In genomic region chr11:31617797-31618196, GRCm38 (mm10) we compare ENCODE assay signal across 20 mouse cellular contexts. TPM values are rescaled to one million over a fixed set of nuclear protein-coding genes. Genes with fewer than 3 reads are reported as not detected.
DNase-seq lines count a peak whose midpoint lies in the region; ATAC-seq and TF ChIP-seq lines count a peak whose summit lies in the region.
"Had no signal": no experiment of that assay in that cellular context is flagged by ENCODE, and none has a peak within 500 bp of the region (broad histone marks: within the 10 kb centered on the region; RNA-seq: fewer than 3 reads in every experiment).

No protein-coding gene starts in this region.

- TF ChIP-seq EP300 in heart, postnatal 0 days (IDR thresholded peaks at IDR 0.05; ENCODE audit: low read depth) = no peak

- DNase-seq in heart, postnatal 0 days (ENCODE audit: low spot score) = no peak
- DNase-seq in heart, embryonic 10.5 days (ENCODE audit: low spot score) = no peak
- peak; percentile 73 for DNase-seq in 416B (ENCODE audit: low read depth)
- no peak for DNase-seq in hindbrain, postnatal 0 days (ENCODE audit: low spot score)
- no peak for DNase-seq in kidney, postnatal 14 days
- DNase-seq: B cell, adult 2 months; cerebellum, adult 11-12 months; cerebellum, adult 8-10 months; cerebellum, postnatal 36 days had no signal

- no peak overlapping the region for H3K4me3 ChIP-seq in heart, postnatal 0 days (ENCODE audit: low read depth, low read length)
- no peak overlapping the region for H3K4me3 ChIP-seq in heart, embryonic 10.5 days
- H3K4me3 ChIP-seq in hindbrain, postnatal 0 days (ENCODE audit: low read length) = no peak overlapping the region
- H3K4me3 ChIP-seq: forebrain, embryonic 10.5 days; forebrain, embryonic 13.5 days; heart, adult 2 months had no signal

- ATAC-seq in heart, postnatal 0 days (ENCODE audit: insufficient read depth, low read depth) = no peak
- peak; percentile 78 for ATAC-seq in common myeloid progenitor, adult 5-6 weeks (replicated peaks; ENCODE audit: low read depth, poor library complexity, severe bottlenecking)
- ATAC-seq in megakaryocyte-erythroid progenitor cell, adult 5-6 weeks (replicated peaks; ENCODE audit: low FRiP score, low TSS enrichment, poor library complexity, severe bottlenecking) = peak; percentile 74
- no peak for ATAC-seq in hindbrain, postnatal 0 days
- ATAC-seq: activated CD4-positive, CD25-positive, alpha-beta regulatory T cell, adult 4 months; forebrain, embryonic 13.5 days; forebrain, embryonic 16.5 days had no signal

- 43% methylated on average over 3 of the region's 3 CpGs for WGBS in heart, postnatal 0 days
- WGBS in heart, embryonic 10.5 days = 60% methylated on average over 3 of the region's 3 CpGs
- 80% methylated on average over 3 of the region's 3 CpGs for WGBS in hindbrain, postnatal 0 days

- H3K9me3 ChIP-seq in heart, postnatal 0 days (replicated peaks; ENCODE audit: control insufficient read depth, low read length) = no peaks in the 10 kb centered on the region
- H3K9me3 ChIP-seq in heart, embryonic 10.5 days = no peaks in the 10 kb centered on the region
- no peaks in the 10 kb centered on the region for H3K9me3 ChIP-seq in hindbrain, postnatal 0 days (ENCODE audit: low read length)
- H3K9me3 ChIP-seq: forebrain, embryonic 10.5 days; forebrain, embryonic 13.5 days; G1E had no signal

- no peaks in the 10 kb centered on the region for H3K27me3 ChIP-seq in heart, postnatal 0 days (ENCODE audit: control insufficient read depth, insufficient read depth, low read length)
- no peaks in the 10 kb centered on the region for H3K27me3 ChIP-seq in heart, embryonic 10.5 days (ENCODE audit: insufficient read depth, poor library complexity, severe bottlenecking)
- H3K27me3 ChIP-seq in hindbrain, postnatal 0 days (ENCODE audit: insufficient read depth, low read length) = no peaks in the 10 kb centered on the region
- H3K27me3 ChIP-seq: CH12.LX; forebrain, embryonic 13.5 days had no signal

- 0 out of 2 replicates have a peak overlapping the region, but pooled peaks have one; percentile 15 for H3K27ac ChIP-seq in heart, postnatal 0 days (ENCODE audit: low read depth)
- no peak overlapping the region for H3K27ac ChIP-seq in heart, embryonic 10.5 days
- no peak overlapping the region for H3K27ac ChIP-seq in hindbrain, postnatal 0 days
- H3K27ac ChIP-seq: forebrain, embryonic 10.5 days; forebrain, embryonic 13.5 days; hindbrain, embryonic 14.5 days had no signal

- no peak overlapping the region for H3K4me2 ChIP-seq in heart, postnatal 0 days (ENCODE audit: low read depth, low read length)
- no peak overlapping the region for H3K4me2 ChIP-seq in hindbrain, postnatal 0 days (ENCODE audit: low read depth, low read length)
- H3K4me2 ChIP-seq: forebrain, embryonic 13.5 days; heart, embryonic 11.5 days; hindbrain, embryonic 14.5 days had no signal

- H3K4me1 ChIP-seq in heart, postnatal 0 days (ENCODE audit: control insufficient read depth, insufficient read depth) = peaks cover 17% of the 10 kb centered on the region
- 0 out of 2 replicates have a peak, but pooled peaks cover 4% of the 10 kb centered on the region for H3K4me1 ChIP-seq in heart, embryonic 10.5 days
- 0 out of 2 replicates have a peak, but pooled peaks cover 2% of the 10 kb centered on the region for H3K4me1 ChIP-seq in hindbrain, postnatal 0 days (ENCODE audit: insufficient read depth, low read length)
- H3K4me1 ChIP-seq: forebrain, embryonic 10.5 days; forebrain, embryonic 13.5 days had no signal

- H3K9ac ChIP-seq in heart, postnatal 0 days (replicated peaks; ENCODE audit: low read depth, low read length) = no peak overlapping the region
- no peak overlapping the region for H3K9ac ChIP-seq in hindbrain, postnatal 0 days (replicated peaks; ENCODE audit: low read length)
- H3K9ac ChIP-seq: forebrain, embryonic 13.5 days; hindbrain, embryonic 14.5 days had no signal

- no peak for TF ChIP-seq CTCF in heart, postnatal 0 days (IDR thresholded peaks at IDR 0.05; ENCODE audit: low read depth)
- TF ChIP-seq CTCF in hindbrain, postnatal 0 days (IDR thresholded peaks at IDR 0.05; ENCODE audit: low read depth) = no peak

- no peaks in the 10 kb centered on the region for H3K36me3 ChIP-seq in heart, postnatal 0 days (replicated peaks; ENCODE audit: control insufficient read depth, insufficient read depth, low read length)
- H3K36me3 ChIP-seq in heart, embryonic 10.5 days = no peaks in the 10 kb centered on the region
- H3K36me3 ChIP-seq in hindbrain, postnatal 0 days (ENCODE audit: insufficient read depth, low read length) = no peaks in the 10 kb centered on the region
- H3K36me3 ChIP-seq: forebrain, embryonic 10.5 days; G1E had no signal

RNA-seq across cellular contexts. Expression of gene Bod1, which starts 53.9 kb away (rescaled TPM):
- 77.1 and 96.1 TPM in 2 replicates for total RNA-seq in heart, postnatal 0 days (2014; rRNA removed; ENCODE audit: low replicate concordance)
- 65.6 and 69.9 TPM in 2 replicates for polyA plus RNA-seq in heart, postnatal 0 days (2015; fragmentation: Nextera tagmentation; extraction: Ambion mirVana)
- 65.5 and 81.7 TPM in 2 replicates for polyA plus RNA-seq in heart, embryonic 10.5 days (2016; fragmentation: Nextera tagmentation; extraction: Ambion mirVana)
- total RNA-seq in common myeloid progenitor, adult 5-6 weeks (2017) = 20.0 and 29.7 TPM in 2 replicates
- 6.9 and 12.2 TPM in 2 replicates for total RNA-seq in megakaryocyte-erythroid progenitor cell, adult 5-6 weeks (2014; fragmentation: Nextera tagmentation)
- total RNA-seq in megakaryocyte-erythroid progenitor cell, adult 5-6 weeks (2017) = 8.6 and 10.4 TPM in 2 replicates
- total RNA-seq in hindbrain, postnatal 0 days (2014; rRNA removed) = 91.2 and 113 TPM in 2 replicates
- polyA plus RNA-seq in hindbrain, postnatal 0 days (2015; fragmentation: Nextera tagmentation; extraction: Ambion mirVana) = 125 and 134 TPM in 2 replicates

Comparison
In these comparisons a context has a peak if more than half of its experiments do, and no peak if none do; other contexts are left out.
1. ATAC-seq: peak in common myeloid progenitor, adult 5-6 weeks (single experiment) and megakaryocyte-erythroid progenitor cell, adult 5-6 weeks (single experiment); none in heart, postnatal 0 days (single experiment) and hindbrain, postnatal 0 days (single experiment).